Mouse (Mus musculus): ENCODE measurements at regions not wholly inside any gene's neighbourhood (a gene's known extent, or its start where the extent isn't known, plus 50 kb on each side); places are given as distances from the start of the nearest gene placed in this dataset.

- DNase-seq (ENCODE audit: low spot score) (no peak), ATAC-seq (replicated peaks; ENCODE audit: low FRiP score, low TSS enrichment, low read depth) (no peak)
- Histone ChIP-seq H3K4me2 (ENCODE audit: low read length) (no peak overlapping the region), H3K4me3 (ENCODE audit: low read depth, low read length) (no peak overlapping the region), H3K4me1 (replicated peaks; ENCODE audit: control insufficient read depth, insufficient read depth, low read length) (no peaks in the 10 kb centered on the region; the same call in 1 of the 2 replicates), H3K27me3 (replicated peaks; ENCODE audit: control insufficient read depth, insufficient read depth, low read length) (no peaks in the 10 kb centered on the region), H3K36me3 (ENCODE audit: control insufficient read depth, insufficient read depth, low read length) (no peaks in the 10 kb centered on the region), H3K9me3 (ENCODE audit: control insufficient read depth, low read length) (peaks cover 8% of the 10 kb centered on the region), H3K9ac (ENCODE audit: low read length) (no peak overlapping the region), H3K27ac (ENCODE audit: low read depth) (no peak overlapping the region)
- 78% methylated on average over 5 of the region's 5 CpGs for WGBS
Measured at GRCm38 (mm10) chr13:44583614-44584013, 145.7 kb upstream of the Jarid2 start.

- DNase-seq (ENCODE audit: low spot score) (no peak), ATAC-seq (replicated peaks; ENCODE audit: low FRiP score, low TSS enrichment, low read depth) (no peak)
- H3K9me3 ChIP-seq (ENCODE audit: control insufficient read depth, low read length), result 0 out of 2 replicates have a peak, but pooled peaks cover 2% of the 10 kb centered on the region
- no peak overlapping the region for H3K27ac ChIP-seq (ENCODE audit: low read depth)
- no peak overlapping the region for H3K4me2 ChIP-seq (ENCODE audit: low read length)
- 38% methylated on average over 8 of the region's 8 CpGs for WGBS
- H3K4me1 ChIP-seq (replicated peaks; ENCODE audit: control insufficient read depth, insufficient read depth, low read length), result no peaks in the 10 kb centered on the region; the same call in 1 of the 2 replicates
- no peaks in the 10 kb centered on the region for H3K36me3 ChIP-seq (ENCODE audit: control insufficient read depth, insufficient read depth, low read length)
- no peak overlapping the region for H3K4me3 ChIP-seq (ENCODE audit: low read depth, low read length)
- no peak overlapping the region for H3K9ac ChIP-seq (ENCODE audit: low read length)
- H3K27me3 ChIP-seq (replicated peaks; ENCODE audit: control insufficient read depth, insufficient read depth, low read length), result no peaks in the 10 kb centered on the region
Measured at GRCm38 (mm10) chr13:44584151-44584550, 145.1 kb upstream of the Jarid2 start.

DNA sequence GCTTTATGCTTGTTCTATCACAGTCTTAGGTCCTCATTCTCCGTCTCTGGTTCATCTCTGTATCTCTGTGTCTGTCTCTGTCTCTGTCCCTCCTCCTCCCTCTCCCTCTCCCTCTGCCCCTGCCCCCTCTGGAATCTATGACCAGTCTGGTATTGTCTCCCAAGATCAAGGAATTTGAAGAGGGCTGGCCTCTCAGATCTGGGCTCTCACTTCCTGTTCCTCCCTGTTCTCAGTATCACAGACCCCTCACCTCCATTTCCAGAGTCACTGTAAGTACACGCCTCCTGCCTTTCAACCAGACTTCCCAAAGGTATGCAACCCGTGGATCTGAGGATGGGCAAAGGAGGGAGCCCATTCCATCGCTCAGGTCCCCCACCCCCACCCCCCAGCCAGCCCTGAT, 144.7 kb upstream of the Jarid2 start:
- no peak overlapping the region for H3K4me2 ChIP-seq (ENCODE audit: low read length)
- no peak overlapping the region for H3K4me3 ChIP-seq (ENCODE audit: low read depth, low read length)
- no peaks in the 10 kb centered on the region for H3K36me3 ChIP-seq (ENCODE audit: control insufficient read depth, insufficient read depth, low read length)
- ATAC-seq (replicated peaks; ENCODE audit: low FRiP score, low TSS enrichment, low read depth), result no peak
- DNase-seq (ENCODE audit: low spot score), result no peak
- no peaks in the 10 kb centered on the region for H3K9me3 ChIP-seq (ENCODE audit: control insufficient read depth, low read length)
- H3K4me1 ChIP-seq (replicated peaks; ENCODE audit: control insufficient read depth, insufficient read depth, low read length), result no peaks in the 10 kb centered on the region; the same call in 1 of the 2 replicates
- H3K27me3 ChIP-seq (replicated peaks; ENCODE audit: control insufficient read depth, insufficient read depth, low read length), result no peaks in the 10 kb centered on the region
- no peak overlapping the region for H3K9ac ChIP-seq (ENCODE audit: low read length)
- 48% methylated on average over 4 of the region's 4 CpGs for WGBS
- no peak overlapping the region for H3K27ac ChIP-seq (ENCODE audit: low read depth)

- no peak overlapping the region for H3K9ac ChIP-seq (ENCODE audit: low read length)
- WGBS, result 52% methylated on average over 4 of the region's 4 CpGs
- DNase-seq (ENCODE audit: low spot score), result no peak
- H3K4me2 ChIP-seq (ENCODE audit: low read length), result no peak overlapping the region
- H3K36me3 ChIP-seq (ENCODE audit: control insufficient read depth, insufficient read depth, low read length), result no peaks in the 10 kb centered on the region
- H3K27ac ChIP-seq (ENCODE audit: low read depth), result no peak overlapping the region
- H3K27me3 ChIP-seq (replicated peaks; ENCODE audit: control insufficient read depth, insufficient read depth, low read length), result no peaks in the 10 kb centered on the region
- no peak overlapping the region for H3K4me3 ChIP-seq (ENCODE audit: low read depth, low read length)
- H3K9me3 ChIP-seq (ENCODE audit: control insufficient read depth, low read length), result no peaks in the 10 kb centered on the region
- no peak for ATAC-seq (replicated peaks; ENCODE audit: low FRiP score, low TSS enrichment, low read depth)
- H3K4me1 ChIP-seq (replicated peaks; ENCODE audit: control insufficient read depth, insufficient read depth, low read length), result no peaks in the 10 kb centered on the region
Measured at GRCm38 (mm10) chr13:44587846-44588245, 141.4 kb upstream of the Jarid2 start.

- ATAC-seq (replicated peaks; ENCODE audit: low FRiP score, low TSS enrichment, low read depth) (no peak), DNase-seq (ENCODE audit: low spot score) (no peak)
- H3K4me3 ChIP-seq (ENCODE audit: low read depth, low read length), result no peak overlapping the region
- no peak overlapping the region for H3K9ac ChIP-seq (ENCODE audit: low read length)
- H3K27ac ChIP-seq (ENCODE audit: low read depth), result no peak overlapping the region
- no peaks in the 10 kb centered on the region for H3K9me3 ChIP-seq (ENCODE audit: control insufficient read depth, low read length)
- no peaks in the 10 kb centered on the region for H3K36me3 ChIP-seq (ENCODE audit: control insufficient read depth, insufficient read depth, low read length)
- no peak overlapping the region for H3K4me2 ChIP-seq (ENCODE audit: low read length)
- no peaks in the 10 kb centered on the region for H3K27me3 ChIP-seq (replicated peaks; ENCODE audit: control insufficient read depth, insufficient read depth, low read length)
- WGBS, result 95% methylated on average over 5 of the region's 5 CpGs
- no peaks in the 10 kb centered on the region for H3K4me1 ChIP-seq (replicated peaks; ENCODE audit: control insufficient read depth, insufficient read depth, low read length)
Measured at GRCm38 (mm10) chr13:44594645-44595044, 134.6 kb upstream of the Jarid2 start.

DNA sequence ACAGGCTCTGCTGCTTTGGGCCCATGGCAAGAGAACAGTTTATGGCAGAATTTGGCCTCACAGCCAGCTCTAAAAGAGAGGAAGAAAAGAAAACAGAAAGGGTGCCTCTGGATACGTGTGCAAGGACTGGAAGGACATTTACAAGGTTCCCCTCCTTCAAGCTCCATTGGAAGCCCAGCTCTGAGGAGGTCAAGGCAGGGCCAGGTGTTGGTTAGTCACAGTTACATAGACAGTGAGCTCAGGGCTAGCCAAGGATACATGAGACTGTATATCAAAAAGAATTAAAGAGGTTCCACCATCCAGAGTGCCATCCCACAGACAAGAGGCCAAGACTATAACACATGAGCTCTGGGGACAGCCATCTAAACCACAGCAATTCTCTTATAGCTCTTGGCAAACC, 131.6 kb upstream of the Jarid2 start:
- no peak overlapping the region for H3K4me2 ChIP-seq (ENCODE audit: low read length)
- ATAC-seq (replicated peaks; ENCODE audit: low FRiP score, low TSS enrichment, low read depth) (no peak), DNase-seq (ENCODE audit: low spot score) (no peak)
- H3K4me3 ChIP-seq (ENCODE audit: low read depth, low read length), result no peak overlapping the region
- H3K4me1 ChIP-seq (replicated peaks; ENCODE audit: control insufficient read depth, insufficient read depth, low read length), result no peaks in the 10 kb centered on the region
- no peak overlapping the region for H3K27ac ChIP-seq (ENCODE audit: low read depth)
- no peaks in the 10 kb centered on the region for H3K27me3 ChIP-seq (replicated peaks; ENCODE audit: control insufficient read depth, insufficient read depth, low read length)
- 74% methylated on average over 1 of the region's 1 CpGs for WGBS
- no peaks in the 10 kb centered on the region for H3K9me3 ChIP-seq (ENCODE audit: control insufficient read depth, low read length)
- no peaks in the 10 kb centered on the region for H3K36me3 ChIP-seq (ENCODE audit: control insufficient read depth, insufficient read depth, low read length)
- no peak overlapping the region for H3K9ac ChIP-seq (ENCODE audit: low read length)

- Histone ChIP-seq H3K4me3 (ENCODE audit: low read depth, low read length) (no peak overlapping the region), H3K36me3 (ENCODE audit: control insufficient read depth, insufficient read depth, low read length) (no peaks in the 10 kb centered on the region), H3K27me3 (replicated peaks; ENCODE audit: control insufficient read depth, insufficient read depth, low read length) (no peaks in the 10 kb centered on the region), H3K4me1 (replicated peaks; ENCODE audit: control insufficient read depth, insufficient read depth, low read length) (no peaks in the 10 kb centered on the region), H3K4me2 (ENCODE audit: low read length) (no peak overlapping the region), H3K27ac (ENCODE audit: low read depth) (no peak overlapping the region), H3K9ac (ENCODE audit: low read length) (no peak overlapping the region), H3K9me3 (ENCODE audit: control insufficient read depth, low read length) (no peaks in the 10 kb centered on the region)
- ATAC-seq (replicated peaks; ENCODE audit: low FRiP score, low TSS enrichment, low read depth) (no peak), DNase-seq (ENCODE audit: low spot score) (no peak)
- WGBS, result 86% methylated on average over 2 of the region's 2 CpGs
Measured at GRCm38 (mm10) chr13:44601024-44601423, 128.2 kb upstream of the Jarid2 start.

DNA sequence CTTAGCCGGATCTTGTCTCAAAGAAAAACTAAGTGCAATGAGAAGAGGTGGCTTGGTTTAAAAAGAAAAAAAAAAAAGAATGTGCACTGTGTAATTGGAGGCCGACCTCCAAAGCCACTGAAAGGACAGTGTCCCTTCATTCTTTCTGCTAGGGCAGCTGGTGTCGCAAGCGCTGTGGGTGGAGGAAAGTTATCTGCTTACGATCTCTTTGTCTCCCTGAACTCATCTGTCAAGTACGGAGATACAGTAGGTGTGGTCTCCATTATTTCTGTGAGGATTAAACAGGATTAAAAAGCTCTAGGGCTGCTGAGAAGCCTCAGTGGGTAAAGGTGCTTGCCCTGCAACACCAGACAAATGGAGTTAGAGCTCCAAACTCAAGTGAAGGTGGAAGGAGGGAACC, 126.6 kb upstream of the Jarid2 start:
- Histone ChIP-seq H3K4me3 (ENCODE audit: low read depth, low read length) (no peak overlapping the region), H3K27ac (ENCODE audit: low read depth) (no peak overlapping the region), H3K36me3 (ENCODE audit: control insufficient read depth, insufficient read depth, low read length) (no peaks in the 10 kb centered on the region), H3K9me3 (ENCODE audit: control insufficient read depth, low read length) (no peaks in the 10 kb centered on the region), H3K9ac (ENCODE audit: low read length) (no peak overlapping the region), H3K4me1 (replicated peaks; ENCODE audit: control insufficient read depth, insufficient read depth, low read length) (no peaks in the 10 kb centered on the region), H3K4me2 (ENCODE audit: low read length) (no peak overlapping the region), H3K27me3 (replicated peaks; ENCODE audit: control insufficient read depth, insufficient read depth, low read length) (no peaks in the 10 kb centered on the region)
- no peak for ATAC-seq (replicated peaks; ENCODE audit: low FRiP score, low TSS enrichment, low read depth)
- DNase-seq (ENCODE audit: low spot score), result no peak
- WGBS, result 50% methylated on average over 6 of the region's 6 CpGs

GRCm38 (mm10) chr13:44607316-44608285, 121.7 kb upstream of the Jarid2 start:
- no peaks in the 10 kb centered on the region for H3K27me3 ChIP-seq (replicated peaks; ENCODE audit: control insufficient read depth, insufficient read depth, low read length)
- no peaks in the 10 kb centered on the region for H3K36me3 ChIP-seq (ENCODE audit: control insufficient read depth, insufficient read depth, low read length)
- WGBS, result 82% methylated on average over 13 of the region's 13 CpGs
- DNase-seq (ENCODE audit: low spot score) (no peak), ATAC-seq (replicated peaks; ENCODE audit: low FRiP score, low TSS enrichment, low read depth) (no peak)
- no peak overlapping the region for H3K4me3 ChIP-seq (ENCODE audit: low read depth, low read length)
- no peak overlapping the region for H3K4me2 ChIP-seq (ENCODE audit: low read length)
- no peaks in the 10 kb centered on the region for H3K9me3 ChIP-seq (ENCODE audit: control insufficient read depth, low read length)
- H3K27ac ChIP-seq (ENCODE audit: low read depth), result no peak overlapping the region
- H3K9ac ChIP-seq (ENCODE audit: low read length), result no peak overlapping the region
- no peaks in the 10 kb centered on the region for H3K4me1 ChIP-seq (replicated peaks; ENCODE audit: control insufficient read depth, insufficient read depth, low read length)

Measured in intestine, embryonic 14.5 days (tissue).